Mouse (Mus musculus): ENCODE data around the gene Acin1. TPM values are rescaled to one million over a fixed set of nuclear protein-coding genes. Genes with fewer than 3 reads are reported as not detected.

Acin1 gene
- polyA plus RNA-seq, 1 experiment from 2014 or later: 99.4 TPM

DNA sequence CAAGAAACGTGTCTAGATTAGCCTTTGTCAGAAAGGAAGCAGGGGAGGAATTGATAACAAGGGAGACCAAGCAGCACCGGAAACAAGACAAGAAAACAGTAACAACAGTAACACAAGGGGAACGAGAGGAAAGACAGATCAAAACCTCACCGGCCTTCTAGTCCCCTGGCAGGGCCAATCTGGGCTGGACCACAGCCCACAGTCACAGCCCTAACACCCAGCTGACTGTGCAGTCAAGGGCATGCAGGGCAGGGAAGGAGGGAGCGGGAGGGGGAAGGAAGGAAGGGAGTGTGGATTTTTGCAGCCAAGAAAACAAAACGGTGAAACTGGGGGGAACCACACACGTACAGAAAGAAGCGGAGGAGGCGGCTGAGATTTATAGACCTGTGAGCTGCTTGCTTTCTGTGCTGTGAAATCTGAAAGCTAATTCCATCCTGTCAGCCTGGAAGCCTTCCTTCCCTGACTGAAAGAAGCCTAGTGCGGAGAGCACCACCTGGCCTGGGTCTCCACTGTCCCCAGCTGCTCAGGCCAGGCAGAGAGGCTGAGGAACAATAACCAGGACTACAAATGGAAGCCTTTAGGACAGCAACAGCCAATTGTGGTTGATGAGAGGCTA lies 94.3 kb downstream of the Acin1 start:
- Histone ChIP-seq H3K9ac (ENCODE audit: low read depth, low read length) (0 out of 2 replicates have a peak overlapping the region, but pooled peaks have one; percentile 14), H3K4me2 (ENCODE audit: low read depth, low read length) (no peak overlapping the region), H3K4me1 (ENCODE audit: control insufficient read depth, insufficient read depth, low read length) (no peaks in the 10 kb centered on the region), H3K4me3 (ENCODE audit: low read depth, low read length) (no peak overlapping the region), H3K36me3 (ENCODE audit: control insufficient read depth, insufficient read depth, low read length) (peaks cover 21% of the 10 kb centered on the region), H3K27ac (replicated peaks; ENCODE audit: low read depth, low read length) (peak overlapping the region; percentile 39; the same call in 1 of the 2 replicates), H3K9me3 (ENCODE audit: control insufficient read depth, low read length) (no peaks in the 10 kb centered on the region), H3K27me3 (replicated peaks; ENCODE audit: control insufficient read depth, insufficient read depth, low read length) (no peaks in the 10 kb centered on the region)
- WGBS: 68% methylated on average over 10 of the region's 10 CpGs
- ATAC-seq (ENCODE audit: low read depth) (no peak), DNase-seq (ENCODE audit: low spot score) (no peak)

MicroRNAs encoded within 50 kb of the gene (microRNA counts, 519-probe panel; counts per million panel counts)
- 19.3 counts per million for microRNA mmu-miR-686

Small RNAs within 50 kb of the gene (microRNA-seq; reads per million reads assigned to microRNA genes)
- gene Mir686 (ENCODE audit: borderline number of aligned reads) (not detected), gene Mir6948 (ENCODE audit: borderline number of aligned reads) (0.50 reads per million)

Other genes starting within 250 kb of the Acin1 start
- 41.0 and 43.4 TPM in 2 replicates for gene Lrp10, start 222.8 kb downstream of the Acin1 start, polyA plus RNA-seq (2014; fragmentation: Nextera tagmentation; extraction: Ambion mirVana)
- 1.7 and 2.1 TPM in 2 replicates for gene Rem2, start 210.8 kb downstream of the Acin1 start, polyA plus RNA-seq (2014; fragmentation: Nextera tagmentation; extraction: Ambion mirVana)
- gene Prmt5, start 169.4 kb downstream of the Acin1 start, polyA plus RNA-seq (2014; fragmentation: Nextera tagmentation; extraction: Ambion mirVana): 65.3 and 75.7 TPM in 2 replicates
- 40.4 and 44.3 TPM in 2 replicates for gene Haus4, start 132.3 kb downstream of the Acin1 start, polyA plus RNA-seq (2014; fragmentation: Nextera tagmentation; extraction: Ambion mirVana)
- 10.7 and 11.7 TPM in 2 replicates for gene Ajuba, start 109.4 kb downstream of the Acin1 start, polyA plus RNA-seq (2014; fragmentation: Nextera tagmentation; extraction: Ambion mirVana)
- 4.8 and 5.8 TPM in 2 replicates for gene 4931414P19Rik, start 80.9 kb downstream of the Acin1 start, polyA plus RNA-seq (2014; fragmentation: Nextera tagmentation; extraction: Ambion mirVana)
- 332 and 335 TPM in 2 replicates for gene Psmb5, start 68.9 kb downstream of the Acin1 start, polyA plus RNA-seq (2014; fragmentation: Nextera tagmentation; extraction: Ambion mirVana)
- 0.16 TPM in 1 of 2 replicates, not detected in the other for gene Psmb11, start 65.5 kb downstream of the Acin1 start, polyA plus RNA-seq (2014; fragmentation: Nextera tagmentation; extraction: Ambion mirVana)
- not detected in 2 replicates for gene Gm17606, start 46.0 kb downstream of the Acin1 start, polyA plus RNA-seq (2014; fragmentation: Nextera tagmentation; extraction: Ambion mirVana)
- 3.9 and 4.5 TPM in 2 replicates for gene Cdh24, start 45.6 kb downstream of the Acin1 start, polyA plus RNA-seq (2014; fragmentation: Nextera tagmentation; extraction: Ambion mirVana)
- 70.7 and 84.9 TPM in 2 replicates for gene 1700123O20Rik, start 715 bp downstream of the Acin1 start, polyA plus RNA-seq (2014; fragmentation: Nextera tagmentation; extraction: Ambion mirVana)
- gene Gm29776, start 11.9 kb upstream of the Acin1 start, polyA plus RNA-seq (2014; fragmentation: Nextera tagmentation; extraction: Ambion mirVana): 0.17 and 0.34 TPM in 2 replicates
- 0.32 TPM in 1 of 2 replicates, not detected in the other for gene Cebpe, start 25.2 kb upstream of the Acin1 start, polyA plus RNA-seq (2014; fragmentation: Nextera tagmentation; extraction: Ambion mirVana)
- gene Slc7a8, start 95.0 kb upstream of the Acin1 start, polyA plus RNA-seq (2014; fragmentation: Nextera tagmentation; extraction: Ambion mirVana): 6.9 and 7.4 TPM in 2 replicates
- gene Rnf212b, start 127.2 kb upstream of the Acin1 start, polyA plus RNA-seq (2014; fragmentation: Nextera tagmentation; extraction: Ambion mirVana): not detected in 2 replicates
- gene Homez, start 184.0 kb upstream of the Acin1 start, polyA plus RNA-seq (2014; fragmentation: Nextera tagmentation; extraction: Ambion mirVana): 9.1 and 11.5 TPM in 2 replicates
- 2.1 and 2.4 TPM in 2 replicates for gene Ppp1r3e, start 190.6 kb upstream of the Acin1 start, polyA plus RNA-seq (2014; fragmentation: Nextera tagmentation; extraction: Ambion mirVana)
- gene Bcl2l2, start 196.4 kb upstream of the Acin1 start, polyA plus RNA-seq (2014; fragmentation: Nextera tagmentation; extraction: Ambion mirVana): 4.5 and 4.8 TPM in 2 replicates
- not detected in 2 replicates for gene Gm20521, start 196.5 kb upstream of the Acin1 start, polyA plus RNA-seq (2014; fragmentation: Nextera tagmentation; extraction: Ambion mirVana)
- 110 and 118 TPM in 2 replicates for gene Pabpn1, start 205.6 kb upstream of the Acin1 start, polyA plus RNA-seq (2014; fragmentation: Nextera tagmentation; extraction: Ambion mirVana)
- gene Slc22a17, start 226.2 kb upstream of the Acin1 start, polyA plus RNA-seq (2014; fragmentation: Nextera tagmentation; extraction: Ambion mirVana): 42.4 and 56.0 TPM in 2 replicates
- 52.2 and 59.1 TPM in 2 replicates for gene Efs, start 239.2 kb upstream of the Acin1 start, polyA plus RNA-seq (2014; fragmentation: Nextera tagmentation; extraction: Ambion mirVana)
- gene Il25, start 245.8 kb upstream of the Acin1 start, polyA plus RNA-seq (2014; fragmentation: Nextera tagmentation; extraction: Ambion mirVana): 0.49 and 0.59 TPM in 2 replicates
- 13.7 and 14.8 TPM in 2 replicates for gene Cmtm5, start 249.3 kb upstream of the Acin1 start, polyA plus RNA-seq (2014; fragmentation: Nextera tagmentation; extraction: Ambion mirVana)

Measured in embryonic facial prominence, embryonic 14.5 days (tissue).